Mouse (Mus musculus): Measurements from ENCODE around the gene Ubac1. TPM values are rescaled to one million over a fixed set of nuclear protein-coding genes. Genes with fewer than 3 reads are reported as not detected.

The Ubac1 gene
- polyA plus RNA-seq, 1 experiment from 2014 or later, result 81.4 TPM

GRCm38 (mm10) chr2:26034344-26035050, 12.9 kb upstream of the Ubac1 start:
- H3K36me3 ChIP-seq (ENCODE audit: control insufficient read depth, insufficient read depth, low read length), result no peaks in the 10 kb centered on the region
- ATAC-seq (ENCODE audit: insufficient read depth, low FRiP score), result no peak
- WGBS, result 62% methylated on average over 15 of the region's 15 CpGs

GRCm38 (mm10) chr2:26030288-26030687, 8.7 kb upstream of the Ubac1 start:
- H3K27ac ChIP-seq (ENCODE audit: low read length), result no peak overlapping the region

More at GRCm38 (mm10) chr2:26034344-26035050, 12.9 kb upstream of the Ubac1 start:
- Histone ChIP-seq H3K9ac (ENCODE audit: low read length) (no peak overlapping the region), H3K4me2 (ENCODE audit: low read depth, low read length) (no peak overlapping the region), H3K27me3 (ENCODE audit: control insufficient read depth, insufficient read depth, low read length) (no peaks in the 10 kb centered on the region), H3K9me3 (replicated peaks; ENCODE audit: control insufficient read depth, low read length) (no peaks in the 10 kb centered on the region), H3K27ac (ENCODE audit: low read length) (no peak overlapping the region), H3K4me1 (ENCODE audit: control insufficient read depth, insufficient read depth, low read length) (no peaks in the 10 kb centered on the region), H3K4me3 (replicated peaks; ENCODE audit: low read length) (no peak overlapping the region)

GRCm38 (mm10) chr2:26024138-26025075, 2.9 kb upstream of the Ubac1 start:
- Histone ChIP-seq H3K36me3 (ENCODE audit: control insufficient read depth, insufficient read depth, low read length) (no peaks in the 10 kb centered on the region), H3K9ac (ENCODE audit: low read length) (no peak overlapping the region), H3K27ac (ENCODE audit: low read length) (no peak overlapping the region), H3K4me3 (replicated peaks; ENCODE audit: low read length) (no peak overlapping the region), H3K27me3 (ENCODE audit: control insufficient read depth, insufficient read depth, low read length) (no peaks in the 10 kb centered on the region), H3K4me1 (ENCODE audit: control insufficient read depth, insufficient read depth, low read length) (peaks cover 9% of the 10 kb centered on the region), H3K4me2 (ENCODE audit: low read depth, low read length) (no peak overlapping the region), H3K9me3 (replicated peaks; ENCODE audit: control insufficient read depth, low read length) (no peaks in the 10 kb centered on the region)
- no peak for ATAC-seq (ENCODE audit: insufficient read depth, low FRiP score)
- 27% methylated on average over 4 of the region's 4 CpGs for WGBS

More at GRCm38 (mm10) chr2:26030288-26030687, 8.7 kb upstream of the Ubac1 start:
- Histone ChIP-seq H3K9me3 (replicated peaks; ENCODE audit: control insufficient read depth, low read length) (no peaks in the 10 kb centered on the region), H3K4me1 (ENCODE audit: control insufficient read depth, insufficient read depth, low read length) (no peaks in the 10 kb centered on the region), H3K9ac (ENCODE audit: low read length) (no peak overlapping the region), H3K4me3 (replicated peaks; ENCODE audit: low read length) (no peak overlapping the region), H3K36me3 (ENCODE audit: control insufficient read depth, insufficient read depth, low read length) (no peaks in the 10 kb centered on the region), H3K27me3 (ENCODE audit: control insufficient read depth, insufficient read depth, low read length) (no peaks in the 10 kb centered on the region), H3K4me2 (ENCODE audit: low read depth, low read length) (no peak overlapping the region)
- peak; percentile 68; the same call in 1 of the 2 replicates for ATAC-seq (ENCODE audit: insufficient read depth, low FRiP score)
- WGBS, result 45% methylated on average over 3 of the region's 3 CpGs

GRCm38 (mm10) chr2:26022626-26023025, 1.1 kb upstream of the Ubac1 start:
- Histone ChIP-seq H3K9me3 (replicated peaks; ENCODE audit: control insufficient read depth, low read length) (no peaks in the 10 kb centered on the region), H3K4me3 (replicated peaks; ENCODE audit: low read length) (no peak overlapping the region), H3K27ac (ENCODE audit: low read length) (no peak overlapping the region), H3K4me2 (ENCODE audit: low read depth, low read length) (no peak overlapping the region), H3K9ac (ENCODE audit: low read length) (no peak overlapping the region), H3K27me3 (ENCODE audit: control insufficient read depth, insufficient read depth, low read length) (no peaks in the 10 kb centered on the region), H3K4me1 (ENCODE audit: control insufficient read depth, insufficient read depth, low read length) (peaks cover 9% of the 10 kb centered on the region), H3K36me3 (ENCODE audit: control insufficient read depth, insufficient read depth, low read length) (no peaks in the 10 kb centered on the region)
- WGBS, result 85% methylated on average over 1 of the region's 1 CpGs
- ATAC-seq (ENCODE audit: insufficient read depth, low FRiP score), result no peak

- H3K36me3 ChIP-seq (ENCODE audit: control insufficient read depth, insufficient read depth, low read length), result no peaks in the 10 kb centered on the region
- peaks cover 9% of the 10 kb centered on the region for H3K4me1 ChIP-seq (ENCODE audit: control insufficient read depth, insufficient read depth, low read length)
- H3K4me3 ChIP-seq (replicated peaks; ENCODE audit: low read length), result no peak overlapping the region; the same call in 1 of the 2 replicates
- H3K27me3 ChIP-seq (ENCODE audit: control insufficient read depth, insufficient read depth, low read length), result no peaks in the 10 kb centered on the region
- H3K4me2 ChIP-seq (ENCODE audit: low read depth, low read length), result peak overlapping the region; percentile 58
- H3K27ac ChIP-seq (ENCODE audit: low read length), result peak overlapping the region; percentile 37; the same call in 1 of the 2 replicates
- 73% methylated on average over 8 of the region's 8 CpGs for WGBS
- ATAC-seq (ENCODE audit: insufficient read depth, low FRiP score), result no peak
- no peaks in the 10 kb centered on the region for H3K9me3 ChIP-seq (replicated peaks; ENCODE audit: control insufficient read depth, low read length)
- H3K9ac ChIP-seq (ENCODE audit: low read length), result peak overlapping the region; percentile 57; the same call in 1 of the 2 replicates
Measured at GRCm38 (mm10) chr2:26022258-26022565, 665 bp upstream of the Ubac1 start.

GRCm38 (mm10) chr2:26020714-26021560, 610 bp downstream of the Ubac1 start:
- Histone ChIP-seq H3K36me3 (ENCODE audit: control insufficient read depth, insufficient read depth, low read length) (no peaks in the 10 kb centered on the region), H3K27ac (ENCODE audit: low read length) (peak overlapping the region; percentile 91), H3K9ac (ENCODE audit: low read length) (peak overlapping the region; percentile 86), H3K27me3 (ENCODE audit: control insufficient read depth, insufficient read depth, low read length) (no peaks in the 10 kb centered on the region), H3K4me1 (ENCODE audit: control insufficient read depth, insufficient read depth, low read length) (peaks cover 9% of the 10 kb centered on the region), H3K4me2 (ENCODE audit: low read depth, low read length) (peak overlapping the region; percentile 58), H3K9me3 (replicated peaks; ENCODE audit: control insufficient read depth, low read length) (no peaks in the 10 kb centered on the region), H3K4me3 (replicated peaks; ENCODE audit: low read length) (peak overlapping the region; percentile 83)
- ATAC-seq (ENCODE audit: insufficient read depth, low FRiP score), result peak; percentile 30; the same call in 1 of the 2 replicates
- WGBS, result 1% methylated on average over 38 of the region's 38 CpGs

- H3K9me3 ChIP-seq (replicated peaks; ENCODE audit: control insufficient read depth, low read length), result no peaks in the 10 kb centered on the region
- peaks cover 3% of the 10 kb centered on the region; the same call in 1 of the 2 replicates for H3K36me3 ChIP-seq (ENCODE audit: control insufficient read depth, insufficient read depth, low read length)
- 71% methylated on average over 3 of the region's 3 CpGs for WGBS
- H3K4me2 ChIP-seq (ENCODE audit: low read depth, low read length), result peak overlapping the region; percentile 58
- no peaks in the 10 kb centered on the region for H3K27me3 ChIP-seq (ENCODE audit: control insufficient read depth, insufficient read depth, low read length)
- H3K4me1 ChIP-seq (ENCODE audit: control insufficient read depth, insufficient read depth, low read length), result peaks cover 9% of the 10 kb centered on the region
- no peak overlapping the region for H3K27ac ChIP-seq (ENCODE audit: low read length)
- no peak overlapping the region for H3K4me3 ChIP-seq (replicated peaks; ENCODE audit: low read length)
- H3K9ac ChIP-seq (ENCODE audit: low read length), result peak overlapping the region; percentile 41; the same call in 1 of the 2 replicates
- no peak for ATAC-seq (ENCODE audit: insufficient read depth, low FRiP score)
Measured at GRCm38 (mm10) chr2:26019923-26020322, 1.6 kb downstream of the Ubac1 start.

GRCm38 (mm10) chr2:26017326-26017725, 4.2 kb downstream of the Ubac1 start:
- Histone ChIP-seq H3K9me3 (replicated peaks; ENCODE audit: control insufficient read depth, low read length) (no peaks in the 10 kb centered on the region), H3K36me3 (ENCODE audit: control insufficient read depth, insufficient read depth, low read length) (peaks cover 3% of the 10 kb centered on the region; the same call in 1 of the 2 replicates), H3K27ac (ENCODE audit: low read length) (no peak overlapping the region), H3K4me1 (ENCODE audit: control insufficient read depth, insufficient read depth, low read length) (peaks cover 9% of the 10 kb centered on the region), H3K4me2 (ENCODE audit: low read depth, low read length) (no peak overlapping the region), H3K4me3 (replicated peaks; ENCODE audit: low read length) (no peak overlapping the region), H3K27me3 (ENCODE audit: control insufficient read depth, insufficient read depth, low read length) (no peaks in the 10 kb centered on the region), H3K9ac (ENCODE audit: low read length) (no peak overlapping the region)
- ATAC-seq (ENCODE audit: insufficient read depth, low FRiP score), result no peak
- WGBS, result 77% methylated on average over 4 of the region's 4 CpGs
